Mouse (Mus musculus): ENCODE results near the gene Cnpy1. TPM values are rescaled to one million over a fixed set of nuclear protein-coding genes. Genes with fewer than 3 reads are reported as not detected.

The Cnpy1 gene
- polyA plus RNA-seq (2016; fragmentation: Nextera tagmentation; extraction: Ambion mirVana): 96.7 and 148 TPM in 2 replicates

DNA sequence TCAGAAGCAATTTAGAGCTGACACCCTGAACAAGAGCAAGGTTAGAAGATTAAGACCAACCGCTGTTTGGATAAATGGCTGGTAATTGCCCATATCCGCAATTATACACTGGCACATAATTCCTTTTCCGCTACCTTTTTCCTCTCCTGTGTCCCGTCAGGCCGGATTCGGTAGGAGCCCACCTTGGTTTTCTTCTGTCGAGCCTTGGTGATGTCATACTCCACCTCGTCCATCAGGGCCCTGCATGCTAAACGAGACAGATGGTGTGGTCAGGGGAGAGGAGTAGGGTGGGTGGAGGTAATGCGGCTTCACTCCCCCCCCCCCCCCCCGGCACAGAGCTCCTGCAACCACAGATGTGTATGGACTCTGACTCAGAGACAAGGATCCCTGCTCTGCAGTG lies at the start of gene Cnpy1:
TSS of gene Cnpy1 (minus strand) at position 233 of the 400 bp plus-strand sequence.
- Histone ChIP-seq H3K27ac (replicated peaks) (no peak within 1 kb of the TSS), H3K9ac (replicated peaks) (no peak within 1 kb of the TSS), H3K9me3 (no peaks in the 10 kb centered on the region), H3K4me2 (replicated peaks) (no peak within 1 kb of the TSS), H3K36me3 (no peaks in the 10 kb centered on the region), H3K4me1 (0 out of 2 replicates have a peak, but pooled peaks cover 4% of the 10 kb centered on the region), H3K4me3 (no peak within 1 kb of the TSS), H3K27me3 (no peaks in the 10 kb centered on the region)
- ATAC-seq (ENCODE audit: low FRiP score, low read depth): no peak
- WGBS: 59% methylated on average over 11 of the region's 11 CpGs

DNA sequence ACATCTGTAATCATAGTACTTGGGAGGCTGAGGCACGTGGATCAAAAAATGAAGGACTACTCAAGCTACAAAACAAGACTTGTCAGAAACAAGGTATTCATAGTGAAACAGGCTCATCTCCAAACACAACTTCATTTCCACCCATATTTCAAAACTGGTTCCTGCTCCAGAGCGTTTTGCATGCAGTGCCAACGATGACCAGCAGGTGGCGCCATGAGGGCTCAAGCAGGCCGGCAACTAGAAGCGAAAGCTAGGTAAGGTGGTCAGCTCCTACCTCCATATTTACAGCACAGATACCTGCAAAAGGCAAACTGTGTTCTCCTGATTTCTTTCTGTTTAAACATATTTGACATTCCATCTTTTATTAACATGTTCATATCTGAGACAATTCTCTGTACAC lies 48.4 kb upstream of the Cnpy1 start:
- Histone ChIP-seq H3K4me3 (no peak overlapping the region), H3K9me3 (no peaks in the 10 kb centered on the region), H3K27ac (replicated peaks) (no peak overlapping the region), H3K4me2 (replicated peaks) (no peak overlapping the region), H3K36me3 (no peaks in the 10 kb centered on the region), H3K4me1 (0 out of 2 replicates have a peak, but pooled peaks cover 2% of the 10 kb centered on the region), H3K9ac (replicated peaks) (no peak overlapping the region), H3K27me3 (no peaks in the 10 kb centered on the region)
- 6% methylated on average over 6 of the region's 6 CpGs for WGBS
- ATAC-seq (ENCODE audit: low FRiP score, low read depth): no peak

DNA sequence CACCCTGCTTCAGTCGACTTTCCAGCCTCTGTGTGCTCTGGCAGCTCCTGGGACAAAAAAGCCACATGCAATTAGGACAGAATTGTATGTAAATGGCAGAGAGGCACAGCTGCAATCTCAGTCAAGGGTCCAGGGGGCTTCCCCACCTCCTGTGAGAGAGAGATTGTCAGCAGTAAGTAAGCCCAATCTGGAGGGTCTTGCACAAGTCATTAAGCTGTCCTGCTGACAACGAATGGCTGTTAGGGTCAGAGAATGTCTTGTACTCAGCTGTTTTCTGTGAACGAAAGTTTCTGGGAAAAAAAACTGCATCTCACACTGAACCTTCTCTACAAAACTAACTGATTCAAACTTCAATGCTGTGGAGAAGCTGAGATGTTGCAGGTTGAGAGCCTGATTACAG lies 46.7 kb upstream of the Cnpy1 start:
- no peak overlapping the region for H3K4me2 ChIP-seq (replicated peaks)
- 0 out of 2 replicates have a peak, but pooled peaks cover 2% of the 10 kb centered on the region for H3K4me1 ChIP-seq
- H3K9ac ChIP-seq (replicated peaks): no peak overlapping the region
- H3K27me3 ChIP-seq: no peaks in the 10 kb centered on the region
- no peaks in the 10 kb centered on the region for H3K36me3 ChIP-seq
- H3K4me3 ChIP-seq: no peak overlapping the region
- ATAC-seq (ENCODE audit: low FRiP score, low read depth): no peak
- WGBS: 53% methylated on average over 3 of the region's 3 CpGs
- no peaks in the 10 kb centered on the region for H3K9me3 ChIP-seq
- H3K27ac ChIP-seq (replicated peaks): no peak overlapping the region

DNA sequence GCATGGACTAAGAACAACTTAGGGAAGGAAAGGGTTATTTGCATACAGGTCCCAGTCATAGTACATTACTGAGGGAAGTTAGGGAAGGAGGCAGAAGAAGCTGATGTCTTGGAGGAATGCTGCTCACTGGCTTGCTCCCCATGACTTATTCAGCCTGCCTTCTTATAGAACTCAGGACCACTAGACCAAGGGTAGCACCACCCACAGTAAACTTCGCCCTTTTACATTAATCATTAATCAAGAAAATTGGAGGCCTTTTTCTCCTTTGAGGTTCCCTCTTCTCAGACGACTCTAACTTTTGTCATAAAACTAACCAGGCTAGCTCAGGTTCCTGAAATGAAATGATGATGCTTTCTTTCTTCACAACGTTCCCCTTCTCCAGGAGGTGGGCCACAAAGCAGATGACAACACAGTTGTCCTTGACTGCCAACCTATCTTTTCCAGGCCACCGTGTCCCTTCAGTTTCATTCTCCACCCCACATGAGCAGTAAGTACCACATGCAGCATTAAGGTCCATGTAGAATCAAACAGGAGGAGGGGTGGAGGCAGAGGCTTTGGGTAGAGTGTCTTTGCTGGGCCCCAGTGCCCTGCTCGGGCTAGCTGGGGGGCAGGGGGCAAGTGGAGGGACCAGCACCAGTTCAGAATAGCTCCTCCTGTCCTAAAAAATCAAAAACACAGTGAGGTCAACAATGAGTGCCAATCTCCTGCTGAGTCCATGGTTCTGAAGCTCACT lies 45.7 kb upstream of the Cnpy1 start:
- H3K4me1 ChIP-seq: 0 out of 2 replicates have a peak, but pooled peaks cover 2% of the 10 kb centered on the region
- H3K36me3 ChIP-seq: no peaks in the 10 kb centered on the region
- no peaks in the 10 kb centered on the region for H3K27me3 ChIP-seq
- no peak for ATAC-seq (ENCODE audit: low FRiP score, low read depth)
- H3K4me3 ChIP-seq: no peak overlapping the region
- H3K9ac ChIP-seq (replicated peaks): no peak overlapping the region
- H3K4me2 ChIP-seq (replicated peaks): no peak overlapping the region
- H3K9me3 ChIP-seq: no peaks in the 10 kb centered on the region
- no peak overlapping the region for H3K27ac ChIP-seq (replicated peaks)
- WGBS: 84% methylated on average over 5 of the region's 5 CpGs

DNA sequence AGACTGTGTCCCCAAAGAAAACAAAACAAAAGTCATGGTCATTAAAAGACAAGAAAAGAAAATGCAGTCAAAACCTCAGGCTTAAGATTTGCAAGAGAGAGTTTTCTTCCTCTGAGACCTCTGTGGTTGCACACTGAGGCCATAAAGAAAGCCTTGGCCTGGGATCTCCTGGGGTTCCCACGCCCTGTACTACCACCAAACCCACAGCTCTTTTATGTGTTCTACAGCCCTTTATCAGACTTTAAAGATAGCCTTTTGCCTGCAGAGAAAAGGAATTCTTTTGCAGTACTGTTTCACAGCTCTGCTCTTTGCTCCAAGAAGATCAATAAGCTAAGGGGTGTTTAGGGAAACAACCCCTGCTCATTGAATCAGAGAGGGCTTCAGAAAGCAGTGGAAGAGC lies 45.0 kb upstream of the Cnpy1 start:
- Histone ChIP-seq H3K27me3 (no peaks in the 10 kb centered on the region), H3K4me3 (no peak overlapping the region), H3K9ac (replicated peaks) (no peak overlapping the region), H3K36me3 (no peaks in the 10 kb centered on the region), H3K27ac (replicated peaks) (no peak overlapping the region), H3K4me2 (replicated peaks) (no peak overlapping the region), H3K9me3 (no peaks in the 10 kb centered on the region), H3K4me1 (0 out of 2 replicates have a peak, but pooled peaks cover 2% of the 10 kb centered on the region)
- no peak for ATAC-seq (ENCODE audit: low FRiP score, low read depth)
- 67% methylated on average over 1 of the region's 1 CpGs for WGBS

DNA sequence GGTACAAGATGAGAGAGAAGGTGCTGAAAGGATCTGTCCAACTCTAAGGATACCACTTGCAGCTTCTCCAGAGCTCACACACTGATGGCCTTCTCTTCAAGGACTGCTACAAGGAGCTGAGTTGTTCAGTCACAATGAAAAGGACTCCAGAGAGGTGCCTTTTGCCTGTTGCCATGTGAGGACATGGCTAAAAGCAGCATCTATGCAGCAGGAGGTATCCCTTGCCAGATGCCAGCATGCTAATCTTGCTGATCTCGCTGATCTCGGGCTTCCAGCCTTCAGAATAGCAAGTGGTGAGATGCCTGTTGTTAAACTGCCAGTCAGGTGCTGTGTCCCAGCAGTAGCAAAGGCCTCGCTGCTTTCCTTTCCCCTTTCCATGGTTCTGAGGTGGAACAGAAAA lies 43.5 kb upstream of the Cnpy1 start:
- WGBS: 42% methylated on average over 3 of the region's 3 CpGs
- no peak for ATAC-seq (ENCODE audit: low FRiP score, low read depth)
- Histone ChIP-seq H3K27me3 (no peaks in the 10 kb centered on the region), H3K4me3 (no peak overlapping the region), H3K9ac (replicated peaks) (no peak overlapping the region), H3K36me3 (no peaks in the 10 kb centered on the region), H3K4me2 (replicated peaks) (no peak overlapping the region), H3K4me1 (0 out of 2 replicates have a peak, but pooled peaks cover 2% of the 10 kb centered on the region), H3K9me3 (no peaks in the 10 kb centered on the region), H3K27ac (replicated peaks) (no peak overlapping the region)

DNA sequence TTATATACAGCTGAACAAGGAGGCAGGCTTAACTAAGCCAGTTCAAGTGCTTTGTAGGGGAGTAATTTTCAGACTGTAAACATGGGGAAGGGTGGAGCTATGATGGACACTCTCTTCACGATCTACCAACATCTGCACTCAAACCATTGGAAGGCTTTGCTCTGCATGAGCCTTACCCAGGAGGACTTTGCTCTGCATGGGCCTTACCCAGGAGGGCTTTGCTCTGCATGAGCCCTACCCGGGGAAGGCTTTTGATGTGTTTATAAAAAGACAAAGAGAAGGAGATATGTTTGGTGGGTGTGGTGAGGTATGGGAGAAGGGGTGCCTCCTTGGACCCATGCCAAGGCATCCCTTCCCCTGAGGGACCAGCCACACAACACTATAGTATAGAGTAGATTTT lies 31.7 kb upstream of the Cnpy1 start:
- WGBS: 71% methylated on average over 2 of the region's 2 CpGs
- Histone ChIP-seq H3K4me1 (no peaks in the 10 kb centered on the region), H3K9ac (replicated peaks) (no peak overlapping the region), H3K4me2 (replicated peaks) (no peak overlapping the region), H3K4me3 (no peak overlapping the region), H3K9me3 (no peaks in the 10 kb centered on the region), H3K36me3 (no peaks in the 10 kb centered on the region), H3K27ac (replicated peaks) (no peak overlapping the region), H3K27me3 (no peaks in the 10 kb centered on the region)
- ATAC-seq (ENCODE audit: low FRiP score, low read depth): no peak

DNA sequence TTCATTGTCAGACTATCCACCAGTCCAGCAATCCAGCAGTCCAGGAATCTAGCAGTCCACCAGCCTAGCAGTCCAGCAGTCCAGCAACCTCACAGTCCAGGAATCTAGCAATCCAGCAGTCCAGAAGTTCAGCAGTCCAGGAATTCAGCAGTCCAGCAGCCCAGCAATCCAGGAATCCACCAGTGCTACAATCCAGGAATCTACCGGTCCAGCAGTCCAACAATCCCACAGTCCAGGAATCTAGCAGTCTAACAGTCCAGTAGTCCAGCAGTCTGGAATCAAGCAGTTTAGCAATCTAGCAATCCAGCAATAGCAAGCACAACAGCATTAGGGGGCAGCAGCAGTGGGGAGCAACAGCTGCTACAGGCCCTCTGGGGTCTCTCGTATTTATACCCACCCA lies 27.2 kb upstream of the Cnpy1 start:
- Histone ChIP-seq H3K4me3 (no peak overlapping the region), H3K27me3 (no peaks in the 10 kb centered on the region; the same call in 1 of the 2 replicates), H3K36me3 (no peaks in the 10 kb centered on the region), H3K9ac (replicated peaks) (no peak overlapping the region), H3K27ac (replicated peaks) (no peak overlapping the region), H3K4me1 (no peaks in the 10 kb centered on the region), H3K9me3 (no peaks in the 10 kb centered on the region), H3K4me2 (replicated peaks) (no peak overlapping the region)
- no peak for ATAC-seq (ENCODE audit: low FRiP score, low read depth)
- 91% methylated on average over 2 of the region's 2 CpGs for WGBS

DNA sequence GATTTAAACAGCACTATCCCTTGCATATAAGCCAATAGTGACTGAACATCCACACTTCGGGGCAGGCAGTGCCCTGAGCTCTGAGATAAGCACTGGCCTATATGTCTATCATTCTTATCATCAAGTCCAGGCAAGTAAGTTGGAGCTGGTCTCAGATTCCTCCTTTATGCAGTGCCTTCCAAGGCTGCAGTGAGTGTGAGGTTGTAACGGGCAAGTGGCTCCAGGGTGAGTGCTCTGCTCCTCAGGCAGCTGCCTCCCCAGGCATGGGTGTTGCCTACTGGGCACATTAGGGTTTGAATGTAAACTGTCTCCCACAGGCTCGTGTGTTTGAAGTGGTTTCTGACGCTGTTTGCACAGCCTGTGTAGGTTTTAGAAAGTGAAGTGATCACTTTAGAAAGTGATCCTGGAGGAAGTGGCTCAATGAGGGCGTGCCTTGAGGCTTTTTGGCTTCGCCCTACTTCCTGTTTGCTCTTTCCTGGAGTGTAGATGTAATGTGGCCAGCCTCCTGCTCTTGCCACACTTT lies 23.9 kb upstream of the Cnpy1 start:
- Histone ChIP-seq H3K4me2 (replicated peaks) (no peak overlapping the region), H3K36me3 (no peaks in the 10 kb centered on the region), H3K4me3 (no peak overlapping the region), H3K9ac (replicated peaks) (no peak overlapping the region), H3K4me1 (no peaks in the 10 kb centered on the region), H3K27me3 (no peaks in the 10 kb centered on the region; the same call in 1 of the 2 replicates), H3K9me3 (no peaks in the 10 kb centered on the region), H3K27ac (replicated peaks) (no peak overlapping the region)
- ATAC-seq (ENCODE audit: low FRiP score, low read depth): no peak
- WGBS: 68% methylated on average over 6 of the region's 6 CpGs

DNA sequence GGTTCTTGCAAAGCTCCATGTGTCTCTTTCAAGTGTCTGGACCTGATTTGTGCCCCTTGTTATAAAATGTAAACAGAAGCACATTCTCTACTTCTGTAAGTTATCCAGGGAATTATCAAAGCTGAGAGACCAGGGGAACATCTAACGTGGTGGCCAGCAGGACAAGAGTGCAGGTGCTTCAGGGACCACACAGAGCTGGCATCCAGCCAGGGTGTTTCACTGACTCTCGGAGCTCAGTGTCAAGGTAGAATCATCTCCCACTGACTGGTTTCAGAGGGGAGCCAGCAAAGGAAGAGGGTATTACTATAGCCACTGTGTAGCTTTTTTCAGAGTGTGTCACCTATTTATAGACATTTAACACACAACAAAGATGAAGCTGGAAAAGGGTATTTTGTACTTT lies 22.0 kb upstream of the Cnpy1 start:
- Histone ChIP-seq H3K36me3 (no peaks in the 10 kb centered on the region), H3K4me3 (no peak overlapping the region), H3K9ac (replicated peaks) (no peak overlapping the region), H3K4me1 (no peaks in the 10 kb centered on the region), H3K27me3 (peaks cover 6% of the 10 kb centered on the region; the same call in 1 of the 2 replicates), H3K9me3 (no peaks in the 10 kb centered on the region), H3K27ac (replicated peaks) (no peak overlapping the region), H3K4me2 (replicated peaks) (no peak overlapping the region)
- ATAC-seq (ENCODE audit: low FRiP score, low read depth): no peak
- 59% methylated on average over 2 of the region's 2 CpGs for WGBS

DNA sequence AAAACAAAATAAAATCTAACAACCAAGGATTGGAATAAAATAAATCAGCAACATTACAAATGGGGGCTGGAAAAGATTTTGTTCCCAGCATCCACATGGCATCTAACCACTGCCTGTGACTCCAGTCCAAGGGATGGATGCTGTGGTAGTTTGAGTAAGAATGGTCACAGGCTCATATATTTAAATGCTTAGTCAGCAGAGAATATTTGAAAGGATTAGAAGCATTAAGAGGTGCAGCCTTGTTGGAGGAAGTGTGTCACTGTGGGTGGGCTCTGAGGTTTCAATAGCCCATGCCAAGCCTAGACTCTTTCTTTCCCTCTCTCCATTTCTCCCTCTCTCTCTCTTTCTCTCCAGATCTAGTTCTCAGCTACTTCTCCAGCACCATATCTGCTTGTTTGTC lies 20.0 kb upstream of the Cnpy1 start:
- H3K4me1 ChIP-seq: no peaks in the 10 kb centered on the region
- no peak overlapping the region for H3K9ac ChIP-seq (replicated peaks)
- H3K4me3 ChIP-seq: no peak overlapping the region
- H3K4me2 ChIP-seq (replicated peaks): no peak overlapping the region
- no peak for ATAC-seq (ENCODE audit: low FRiP score, low read depth)
- H3K36me3 ChIP-seq: no peaks in the 10 kb centered on the region
- H3K27me3 ChIP-seq: peaks cover 7% of the 10 kb centered on the region; the same call in 1 of the 2 replicates
- no peak overlapping the region for H3K27ac ChIP-seq (replicated peaks)
- no peaks in the 10 kb centered on the region for H3K9me3 ChIP-seq

DNA sequence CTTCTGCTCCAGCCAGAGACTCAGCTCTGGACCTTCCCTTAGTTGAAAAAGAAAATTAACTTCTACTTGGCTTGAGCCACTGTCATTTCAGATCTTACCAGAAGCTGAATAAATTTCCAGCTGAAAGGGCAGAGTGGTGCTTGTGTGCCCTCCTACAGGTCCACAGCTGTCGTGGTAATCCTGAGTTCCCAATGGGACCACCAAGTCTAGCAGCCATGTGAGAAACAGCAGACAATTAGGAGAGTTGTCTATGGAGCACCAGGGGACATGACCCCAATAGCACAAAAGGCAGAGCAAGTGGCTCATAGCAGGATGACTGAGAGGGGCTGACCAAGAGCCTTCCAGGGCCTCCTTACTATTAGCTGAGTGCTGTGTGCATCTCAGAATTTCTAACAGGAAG lies 18.2 kb upstream of the Cnpy1 start:
- no peak overlapping the region for H3K9ac ChIP-seq (replicated peaks)
- H3K27me3 ChIP-seq: 0 out of 2 replicates have a peak, but pooled peaks cover 7% of the 10 kb centered on the region
- H3K4me2 ChIP-seq (replicated peaks): no peak overlapping the region
- H3K27ac ChIP-seq (replicated peaks): no peak overlapping the region
- no peaks in the 10 kb centered on the region for H3K4me1 ChIP-seq
- no peak for ATAC-seq (ENCODE audit: low FRiP score, low read depth)
- WGBS: 26% methylated on average over 1 of the region's 1 CpGs
- no peaks in the 10 kb centered on the region for H3K9me3 ChIP-seq
- H3K36me3 ChIP-seq: no peaks in the 10 kb centered on the region
- H3K4me3 ChIP-seq: no peak overlapping the region

Measured in midbrain, embryonic 12.5 days (tissue).